Comparison of ENCODE assay signal across 9 mouse cellular contexts in the genomic region with DNA sequence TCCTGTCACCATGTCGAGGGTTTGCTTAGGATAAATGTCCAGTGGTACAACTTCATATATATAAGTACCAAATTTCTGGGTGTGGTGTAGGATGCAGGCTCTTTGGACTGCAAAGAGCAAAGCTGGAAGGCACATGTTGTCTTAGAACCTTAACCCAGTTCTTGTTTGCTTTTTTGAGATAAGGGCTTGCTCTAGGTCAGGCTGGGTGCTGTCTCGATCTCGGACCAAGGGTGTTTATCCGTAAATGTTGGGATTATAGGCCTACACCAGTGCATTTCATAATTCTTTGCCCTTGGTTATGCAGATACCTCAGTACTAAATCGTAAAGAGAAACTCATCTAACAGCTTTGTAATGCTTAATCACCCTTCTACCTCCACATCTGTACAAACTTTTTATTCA. TPM values are rescaled to one million over a fixed set of nuclear protein-coding genes. Genes with fewer than 3 reads are reported as not detected.
A peak's percentile ranks its signal among the peaks of the same experiment; 100 is the strongest.
DNase-seq lines count a peak whose midpoint lies in the region; ATAC-seq and TF ChIP-seq lines count a peak whose summit lies in the region.
"Had no signal": no experiment of that assay in that cellular context is flagged by ENCODE, and none has a peak within 500 bp of the region (broad histone marks: within the 10 kb centered on the region; RNA-seq: fewer than 3 reads in every experiment).

No protein-coding gene starts in this region.

- peaks cover 8% of the 10 kb centered on the region for H3K36me3 ChIP-seq in C2C12 (ENCODE audit: control insufficient read depth, insufficient read depth)
- peaks cover 28% of the 10 kb centered on the region for H3K36me3 ChIP-seq in E14TG2a.4 (ENCODE audit: insufficient read depth, low read length)
- peaks cover 3% of the 10 kb centered on the region; the same call in 1 of the 2 replicates for H3K36me3 ChIP-seq in forebrain, embryonic 13.5 days (ENCODE audit: poor library complexity, severe bottlenecking)
- peaks cover 23% of the 10 kb centered on the region for H3K36me3 ChIP-seq in liver, embryonic 13.5 days

- no peaks in the 10 kb centered on the region for H3K9me3 ChIP-seq in E14TG2a.4 (ENCODE audit: low read length)
- no peaks in the 10 kb centered on the region for H3K9me3 ChIP-seq in forebrain, embryonic 13.5 days (replicated peaks)
- H3K9me3 ChIP-seq in liver, embryonic 13.5 days (replicated peaks) = no peaks in the 10 kb centered on the region

- peaks cover 25% of the 10 kb centered on the region for H3K79me2 ChIP-seq in C2C12 (ENCODE audit: control insufficient read depth, insufficient read depth)

- 59% methylated on average over 5 of the region's 5 CpGs for WGBS in forebrain, embryonic 13.5 days
- 18% methylated on average over 5 of the region's 5 CpGs for WGBS in liver, embryonic 13.5 days (ENCODE audit: insufficient replicate concordance)

- H3K4me1 ChIP-seq in E14TG2a.4 (replicated peaks; ENCODE audit: low read depth, low read length) = peaks cover 16% of the 10 kb centered on the region
- peaks cover 22% of the 10 kb centered on the region for H3K4me1 ChIP-seq in forebrain, embryonic 13.5 days
- peaks cover 30% of the 10 kb centered on the region for H3K4me1 ChIP-seq in liver, embryonic 13.5 days (replicated peaks)

- DNase-seq in liver, embryonic 13.5 days = peak; percentile 5
- no peak for DNase-seq in gastrocnemius, postnatal 25 days
- DNase-seq in retina, postnatal 1 day = no peak
- DNase-seq: thymus, postnatal 25 days had no signal

- H3K79me3 ChIP-seq in C2C12 (ENCODE audit: low read depth) = peaks cover 9% of the 10 kb centered on the region

- H3K27me3 ChIP-seq in C2C12 (ENCODE audit: control insufficient read depth, insufficient read depth, insufficient read length) = no peaks in the 10 kb centered on the region
- H3K27me3 ChIP-seq in E14TG2a.4 (ENCODE audit: insufficient read depth, low read length) = no peaks in the 10 kb centered on the region; the same call in 1 of the 2 replicates
- no peaks in the 10 kb centered on the region for H3K27me3 ChIP-seq in forebrain, embryonic 13.5 days
- H3K27me3 ChIP-seq in liver, embryonic 13.5 days = no peaks in the 10 kb centered on the region

- TF ChIP-seq CTCF in C2C12 (IDR thresholded peaks at IDR 0.05; ENCODE audit: control insufficient read depth, insufficient read depth, insufficient read length) = no peak
- TF ChIP-seq CTCF in E14TG2a.4 (conservative IDR thresholded peaks at IDR 0.05; ENCODE audit: low read length) = no peak

- peak overlapping the region; percentile 76 for H3K4me3 ChIP-seq in C2C12 (ENCODE audit: insufficient read depth, poor library complexity, severe bottlenecking)
- peak overlapping the region; percentile 99 for H3K4me3 ChIP-seq in E14TG2a.4 (replicated peaks; ENCODE audit: low read length)
- peak overlapping the region; percentile 93 for H3K4me3 ChIP-seq in forebrain, embryonic 13.5 days
- peak overlapping the region; percentile 95 for H3K4me3 ChIP-seq in liver, embryonic 13.5 days (replicated peaks)

- H3ac ChIP-seq in C2C12 (ENCODE audit: control insufficient read depth, insufficient read length, low read depth) = peak overlapping the region; percentile 97

- peak overlapping the region; percentile 79 for H3K9ac ChIP-seq in forebrain, embryonic 13.5 days
- H3K9ac ChIP-seq in liver, embryonic 13.5 days = peak overlapping the region; percentile 92

- no peak for ATAC-seq in forebrain, embryonic 13.5 days
- peak; percentile 40 for ATAC-seq in liver, embryonic 13.5 days (ENCODE audit: low read depth)
- ATAC-seq in CD4-positive, CD25-positive, alpha-beta regulatory T cell, adult 4 months = no peak
- no peak for ATAC-seq in megakaryocyte progenitor cell, adult 5-6 weeks (replicated peaks; ENCODE audit: poor library complexity)

- H3K27ac ChIP-seq in forebrain, embryonic 13.5 days = no peak overlapping the region
- peak overlapping the region; percentile 60 for H3K27ac ChIP-seq in liver, embryonic 13.5 days

- H3K4me2 ChIP-seq in forebrain, embryonic 13.5 days = peak overlapping the region; percentile 93
- H3K4me2 ChIP-seq in liver, embryonic 13.5 days = peak overlapping the region; percentile 71

TF ChIP-seq in C2C12, 6 proteins besides CTCF, POLR2A, EP300 and RAD21:
- TF ChIP-seq CEBPB (IDR thresholded peaks at IDR 0.05; ENCODE audit: low read depth) = no peak
- no peak for TF ChIP-seq FOSL1 (IDR thresholded peaks at IDR 0.05; ENCODE audit: insufficient read depth, low read length, poor library complexity, severe bottlenecking)
- no peak for TF ChIP-seq MAX (IDR thresholded peaks at IDR 0.05)
- TF ChIP-seq MYOG (IDR thresholded peaks at IDR 0.05; ENCODE audit: control insufficient read depth, extremely low read depth, insufficient read length) = no peak
- TF ChIP-seq USF1 (IDR thresholded peaks at IDR 0.05; ENCODE audit: low read depth) = no peak
- TF ChIP-seq MYOD1 (IDR thresholded peaks at IDR 0.05; ENCODE audit: control insufficient read depth, insufficient read length, low read depth) = no peak

RNA-seq across cellular contexts. Expression of a gene that starts 0.8 kb away (rescaled TPM):
- 2.5 TPM for polyA plus RNA-seq in C2C12 (2012; fragmentation: generic; extraction: Trizol)
- 9.2 and 9.5 TPM in 2 replicates for polyA plus RNA-seq in forebrain, embryonic 13.5 days (2015; fragmentation: Nextera tagmentation; extraction: Ambion mirVana)
- 9.4 and 12.2 TPM in 2 replicates for polyA plus RNA-seq in liver, embryonic 13.5 days (2015; fragmentation: Nextera tagmentation; extraction: Ambion mirVana)
- polyA plus RNA-seq in CD4-positive, CD25-positive, alpha-beta regulatory T cell, adult 4 months (2017; shearing (Covaris generic)) = 1 to 10 TPM; 1.5 to 3.0 TPM
- under 1 TPM; 0.33 to 0.38 TPM for total RNA-seq in gastrocnemius, postnatal 25 days (2021)
- 24.7 and 28.1 TPM in 2 replicates for total RNA-seq in megakaryocyte progenitor cell, adult 5-6 weeks (2015)
- total RNA-seq in megakaryocyte progenitor cell, adult 5-6 weeks (2017) = 20.7 and 28.6 TPM in 2 replicates

RNA-seq across cellular contexts. Expression of a gene that starts 22.1 kb away (rescaled TPM):
- polyA plus RNA-seq in C2C12 (2012; fragmentation: generic; extraction: Trizol) = 0.02 TPM
- 0.05 and 0.13 TPM in 2 replicates for polyA plus RNA-seq in forebrain, embryonic 13.5 days (2015; fragmentation: Nextera tagmentation; extraction: Ambion mirVana)
- not detected in 2 replicates for polyA plus RNA-seq in liver, embryonic 13.5 days (2015; fragmentation: Nextera tagmentation; extraction: Ambion mirVana)
- polyA plus RNA-seq in CD4-positive, CD25-positive, alpha-beta regulatory T cell, adult 4 months (2017; shearing (Covaris generic)) = under 1 TPM; 0.32 to 0.48 TPM
- 100 to 1,000 TPM; 214 to 223 TPM for total RNA-seq in gastrocnemius, postnatal 25 days (2021)
- 0.12 and 0.67 TPM in 2 replicates for total RNA-seq in megakaryocyte progenitor cell, adult 5-6 weeks (2015)
- total RNA-seq in megakaryocyte progenitor cell, adult 5-6 weeks (2017) = 0.64 and 2.0 TPM in 2 replicates
